Mouse (Mus musculus): ENCODE measurements at regions not wholly inside any gene's neighbourhood (a gene's known extent, or its start where the extent isn't known, plus 50 kb on each side); places are given as distances from the start of the nearest gene placed in this dataset.
"Not testable (repeated sequence)": the region's sequence is repeated elsewhere in the genome, so short reads cannot be mapped to it uniquely, and the experiment has no call there.

DNA sequence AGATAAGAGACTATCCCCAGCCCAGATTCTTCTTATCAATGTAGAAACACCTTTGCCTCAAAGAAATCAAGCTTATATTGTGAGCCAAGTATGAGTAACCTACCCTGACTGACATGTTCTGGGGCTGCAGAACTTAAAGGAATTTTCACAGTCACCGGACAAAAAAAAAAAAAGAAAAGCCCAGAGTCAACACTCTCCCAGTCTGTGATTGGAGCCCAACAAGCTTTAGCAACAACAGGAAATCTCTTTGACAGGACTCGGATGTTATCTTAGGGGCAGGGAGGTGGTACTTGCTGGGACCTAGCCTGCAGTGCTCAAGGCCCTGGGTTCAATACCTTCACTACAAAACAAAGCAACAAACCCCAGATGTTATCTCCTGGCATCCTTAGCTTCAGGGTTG is 114.2 kb downstream of the Nectin1 start:
- no peak for DNase-seq (ENCODE audit: low spot score in 2 of 2)

DNA sequence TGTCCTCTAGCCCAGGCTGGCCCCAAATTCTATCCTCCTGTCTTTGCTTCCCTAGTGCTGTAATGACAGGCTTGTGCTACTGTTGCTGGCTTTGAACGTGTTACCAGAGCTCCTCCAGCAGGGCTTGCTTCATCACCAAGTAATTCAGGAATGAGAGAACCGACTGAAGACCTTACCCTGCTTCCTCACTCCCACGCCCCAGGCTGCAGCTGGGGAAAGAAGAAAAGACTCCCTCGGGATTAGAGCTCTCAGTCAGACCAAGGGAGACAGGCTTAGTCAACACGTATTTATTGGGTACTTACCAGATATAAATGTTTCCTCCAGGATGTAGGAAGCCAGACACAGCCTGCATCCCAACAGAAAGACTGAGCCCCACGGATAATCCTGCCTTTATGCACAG is 115.0 kb downstream of the Nectin1 start:
- DNase-seq (ENCODE audit: low spot score in 2 of 2), result no peak

DNA sequence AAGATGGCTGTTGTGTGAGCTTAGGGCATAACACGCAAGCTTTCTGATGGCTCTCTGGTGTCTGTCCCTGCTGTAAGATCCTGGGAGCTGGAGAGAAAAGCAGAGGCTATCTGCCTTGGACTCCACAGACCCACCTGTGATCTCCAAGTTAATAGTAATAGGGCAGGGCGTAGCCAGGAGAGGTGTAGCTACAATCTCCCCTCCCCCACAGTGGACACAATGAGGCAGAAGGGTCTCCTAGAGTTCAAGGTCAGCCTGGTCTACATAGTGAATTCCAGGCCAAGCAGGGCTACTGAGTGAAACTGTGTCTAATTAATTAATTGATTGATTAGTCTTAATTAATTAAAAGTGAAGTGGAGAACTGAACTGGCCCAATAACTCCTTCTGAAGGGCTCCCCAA is 116.5 kb downstream of the Nectin1 start:
- DNase-seq (ENCODE audit: low spot score in 2 of 2), result no peak

DNA sequence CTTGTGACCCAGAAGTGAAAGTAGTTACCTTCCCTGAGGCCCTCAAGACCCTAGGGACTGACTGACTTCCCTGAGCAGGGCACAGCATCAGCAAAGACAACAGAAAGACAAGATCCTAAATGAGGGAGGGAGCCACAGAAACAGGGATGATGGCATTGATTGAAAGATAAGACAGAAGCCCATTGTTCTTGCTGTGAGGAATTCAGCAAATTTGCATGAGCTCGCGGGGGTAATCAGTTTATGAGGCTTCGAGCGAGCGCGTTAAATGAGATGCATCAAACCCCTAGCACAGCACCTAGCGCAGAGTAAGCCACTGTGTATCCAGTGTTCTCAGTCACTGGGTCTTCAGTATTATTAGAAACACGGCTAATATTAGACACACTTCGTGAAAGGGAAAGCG is 117.6 kb downstream of the Nectin1 start:
- DNase-seq (ENCODE audit: low spot score in 2 of 2), result no peak

DNA sequence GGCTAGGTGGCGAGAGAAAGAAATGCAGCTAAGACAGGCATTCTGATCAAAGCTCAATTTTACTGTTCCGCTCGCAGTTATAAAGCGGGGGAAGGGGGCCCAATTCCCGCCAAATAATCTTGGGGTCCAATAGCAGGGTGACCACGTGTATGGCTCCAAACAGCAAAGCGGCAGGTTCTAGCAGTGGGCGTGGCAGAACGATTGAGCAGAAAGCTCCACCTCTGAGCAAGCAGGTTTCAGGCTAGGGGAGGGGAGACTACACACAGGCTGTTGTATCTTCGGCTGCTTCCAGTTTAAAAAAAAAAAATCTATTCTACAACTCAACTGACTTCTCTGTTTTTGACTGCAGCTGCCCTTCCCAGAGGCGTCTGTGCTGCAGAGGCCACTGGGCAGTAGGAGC is 118.2 kb downstream of the Nectin1 start:
- not testable (repeated sequence) for DNase-seq (ENCODE audit: low spot score in 2 of 2)

DNA sequence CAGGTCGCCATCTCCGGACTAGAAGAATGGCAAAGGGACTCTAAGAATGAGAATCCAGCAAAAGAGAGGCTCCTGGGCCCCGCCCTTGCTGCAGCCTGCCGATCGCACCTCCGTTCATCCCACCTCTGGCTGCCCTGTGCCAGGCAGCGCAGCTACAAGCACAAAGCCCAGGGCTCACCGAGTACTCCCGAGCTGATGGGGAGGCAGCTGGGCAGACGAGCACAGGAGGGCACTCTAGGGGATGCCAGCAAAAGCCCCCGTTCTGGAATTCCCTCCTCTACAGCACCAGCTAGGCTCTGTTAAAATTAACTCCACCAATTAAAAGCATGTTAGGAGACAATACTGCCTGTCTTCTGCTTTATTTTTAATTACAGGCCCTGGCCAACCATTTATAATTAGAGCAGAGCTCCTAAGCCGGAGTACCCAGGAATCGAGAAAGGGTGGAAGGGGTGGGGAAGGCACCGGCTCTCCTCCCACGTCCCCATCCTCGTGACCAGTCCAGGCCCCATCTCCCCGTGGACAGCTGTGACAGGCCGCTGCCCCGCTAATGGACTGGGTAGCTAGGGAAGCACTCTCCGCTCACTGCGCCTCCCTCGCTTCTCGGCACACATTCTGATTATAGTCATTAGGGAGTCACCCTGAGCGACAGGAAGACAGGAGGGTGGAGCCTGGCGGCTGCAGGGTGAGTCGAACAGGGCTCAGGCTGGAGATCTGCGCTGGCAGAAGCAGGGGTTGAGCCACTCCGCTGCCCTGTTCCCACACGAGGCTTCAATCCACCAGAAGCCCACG is 120.0 kb downstream of the Nectin1 start:
- no peak for DNase-seq (ENCODE audit: low spot score in 2 of 2)

DNA sequence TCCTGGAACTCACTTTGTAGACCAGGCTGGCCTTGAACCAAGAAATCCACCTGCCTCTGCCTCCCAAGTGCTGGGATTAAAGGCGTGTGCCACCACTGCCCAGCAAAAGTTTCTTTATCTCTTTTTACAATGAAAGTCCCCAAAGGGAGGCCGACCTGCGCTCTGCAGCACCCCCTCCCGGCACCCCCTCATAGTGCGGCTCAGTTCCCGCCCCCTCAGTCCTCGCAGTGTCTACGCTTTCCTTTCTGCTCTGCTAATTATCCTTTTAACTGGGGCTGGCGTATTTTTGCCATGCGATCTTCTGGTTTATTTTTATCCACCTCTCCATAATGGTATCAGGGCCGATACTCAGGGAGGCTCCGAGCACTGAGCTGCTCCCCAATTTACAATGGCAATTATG is 123.0 kb downstream of the Nectin1 start:
- DNase-seq (ENCODE audit: low spot score in 2 of 2), result no peak

DNA sequence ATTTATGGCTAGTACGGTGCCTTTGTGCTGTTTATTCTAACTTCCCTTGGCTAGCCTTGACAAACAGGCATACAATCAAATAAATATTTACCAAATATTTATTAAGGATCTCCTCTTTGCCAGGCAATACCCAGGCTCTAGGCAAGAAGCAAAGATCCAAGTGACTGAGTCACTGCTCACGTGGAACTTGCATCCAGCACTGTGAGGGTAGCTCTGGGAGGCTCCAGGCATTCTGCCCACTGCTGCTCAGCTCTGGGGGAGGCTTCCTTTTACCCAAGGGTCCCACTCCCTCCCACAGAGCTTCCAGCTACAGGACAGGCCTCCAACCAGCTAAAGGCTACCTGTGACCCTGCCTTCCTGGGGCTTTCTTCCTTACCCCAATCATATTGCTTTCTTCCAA is 130.1 kb downstream of the Nectin1 start:
- no peak for DNase-seq (ENCODE audit: low spot score in 2 of 2)

DNA sequence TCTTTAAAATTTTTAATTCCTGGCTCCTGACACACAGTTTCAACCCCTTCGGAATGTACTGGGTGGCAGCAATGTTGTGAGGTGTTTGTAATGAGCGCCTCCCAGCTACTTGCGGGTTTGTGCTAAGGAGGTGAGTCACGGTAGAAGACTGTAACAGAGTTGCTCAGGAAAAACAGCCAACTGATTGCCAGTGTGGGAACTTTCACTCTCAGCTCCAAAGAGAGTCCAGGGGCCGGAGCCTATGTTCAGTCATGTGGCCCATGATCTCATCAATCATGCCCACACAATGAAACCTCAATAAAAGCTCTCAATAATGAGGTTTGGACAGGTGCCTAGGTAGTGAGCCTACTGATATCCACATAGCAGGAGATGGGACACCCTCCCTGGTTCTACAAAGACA is 130.5 kb downstream of the Nectin1 start:
- DNase-seq (ENCODE audit: low spot score in 2 of 2), result no peak

DNA sequence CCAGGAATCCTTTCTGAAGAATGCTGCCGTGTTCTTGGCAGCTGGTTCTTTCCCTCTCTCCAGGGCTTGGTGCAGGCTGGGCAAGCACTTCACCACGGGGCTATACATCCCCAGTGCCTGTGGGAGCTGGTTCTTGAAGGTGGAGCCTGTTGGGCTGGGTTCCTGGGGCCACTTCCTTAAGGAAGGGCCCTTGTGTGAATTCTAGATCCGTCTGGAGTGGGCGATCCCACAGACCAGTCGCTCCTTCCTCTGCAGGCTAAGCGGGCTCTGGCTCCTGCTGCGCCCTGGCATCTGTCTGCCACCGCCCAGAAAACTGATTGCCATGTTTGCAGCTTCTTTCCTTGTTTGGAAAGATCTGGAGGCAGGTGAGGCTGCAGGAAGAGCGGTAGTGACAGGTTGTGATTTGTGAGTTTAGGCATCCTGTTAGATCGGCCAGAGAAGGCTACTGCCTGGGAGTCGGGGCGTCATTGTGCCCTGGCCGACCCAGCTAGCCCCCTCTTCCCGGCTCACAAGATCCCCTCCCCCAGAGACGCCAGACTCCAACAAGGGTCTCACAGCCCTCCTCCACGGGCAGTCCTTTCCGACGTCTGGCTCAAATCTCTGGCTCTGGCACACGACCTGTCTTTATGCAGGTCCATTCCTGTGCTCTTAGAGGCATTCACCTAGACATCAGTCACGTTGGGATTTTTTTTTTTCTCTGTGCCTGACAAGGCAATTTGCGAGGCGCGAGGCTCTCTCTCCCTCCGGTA is 135.6 kb downstream of the Nectin1 start:
- no peak for DNase-seq (ENCODE audit: low spot score in 2 of 2)

DNA sequence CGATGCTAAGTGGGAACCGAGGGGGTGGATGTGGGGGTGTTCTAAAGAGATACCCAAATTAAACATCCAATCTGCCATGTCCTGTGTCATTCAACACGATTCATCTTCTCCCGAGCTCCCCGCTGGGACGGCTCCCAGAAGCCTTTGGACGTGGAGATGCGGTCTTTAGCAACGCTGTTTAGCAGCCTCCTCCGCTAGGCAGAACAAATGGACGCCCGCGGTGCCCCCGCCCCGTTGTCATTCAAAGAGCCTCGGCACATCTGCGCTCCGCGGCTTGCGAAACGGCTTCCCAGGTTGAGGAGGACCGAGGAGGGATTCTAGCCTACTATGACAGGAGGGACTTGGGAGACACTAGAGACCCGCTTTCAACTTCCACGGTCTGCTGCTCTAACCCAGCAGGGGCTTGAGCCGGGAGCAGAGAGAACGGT is 136.2 kb downstream of the Nectin1 start:
- DNase-seq (ENCODE audit: low spot score in 2 of 2), result no peak

DNA sequence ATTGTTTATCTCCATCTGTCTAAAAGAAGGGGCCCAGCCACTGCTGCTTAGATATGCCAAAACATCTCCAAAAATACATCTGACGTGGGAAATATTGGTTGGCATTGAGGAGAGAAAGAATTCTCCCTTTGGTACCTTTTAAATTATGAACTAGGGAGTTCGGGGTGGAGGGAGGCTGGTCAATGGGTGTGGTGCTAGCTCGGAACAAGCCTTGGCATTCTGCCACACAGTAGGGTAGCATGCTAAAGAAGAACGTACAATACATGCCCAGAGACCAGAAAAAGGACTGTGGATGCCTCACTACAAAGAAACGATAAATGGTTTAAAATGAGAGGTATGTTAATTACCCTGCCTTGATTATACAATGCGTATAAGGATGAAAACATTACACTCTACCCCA is 149.3 kb downstream of the Nectin1 start:
- DNase-seq (ENCODE audit: low spot score in 2 of 2), result no peak

DNA sequence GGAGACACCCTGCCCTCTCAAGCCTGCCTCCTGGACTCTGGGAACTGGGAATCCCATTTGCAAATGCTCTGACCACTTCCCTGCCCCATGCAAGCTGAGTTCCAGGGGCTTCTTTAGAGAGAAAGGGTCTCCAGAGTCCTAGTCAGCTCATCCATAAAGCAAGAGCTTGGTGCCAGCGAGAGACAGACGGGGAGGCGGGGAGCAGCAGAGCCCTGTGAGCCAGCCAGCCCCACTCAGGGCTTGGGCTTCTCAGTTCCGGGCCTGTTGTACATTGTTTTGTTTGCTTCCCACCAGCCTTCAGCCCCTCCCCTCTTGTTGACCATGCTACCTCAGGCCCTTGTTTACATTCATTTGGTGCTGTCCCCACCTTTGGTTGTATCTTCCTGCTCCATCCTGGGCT is 143.9 kb upstream of the Thy1 start:
- DNase-seq (ENCODE audit: low spot score in 2 of 2), result no peak

DNA sequence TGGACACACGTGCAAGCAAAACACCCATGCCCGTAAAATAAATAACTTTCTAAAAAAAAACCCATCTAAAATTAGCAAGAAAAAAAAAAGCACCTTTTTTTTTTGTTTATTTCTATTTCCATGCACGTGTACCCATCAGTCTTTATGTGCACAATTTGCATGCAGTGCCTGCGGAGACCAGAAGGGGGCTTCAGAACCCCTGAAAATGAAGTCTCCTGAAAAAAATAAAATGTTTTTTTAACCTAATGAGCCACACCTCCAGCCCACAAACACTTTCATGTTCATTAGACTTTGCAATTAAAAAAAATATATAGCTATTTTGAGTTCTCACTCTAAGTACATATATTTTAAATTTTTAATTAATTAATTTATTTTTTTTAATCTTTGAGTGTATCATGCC is 134.9 kb upstream of the Thy1 start:
- DNase-seq (ENCODE audit: low spot score in 2 of 2), result no peak

DNA sequence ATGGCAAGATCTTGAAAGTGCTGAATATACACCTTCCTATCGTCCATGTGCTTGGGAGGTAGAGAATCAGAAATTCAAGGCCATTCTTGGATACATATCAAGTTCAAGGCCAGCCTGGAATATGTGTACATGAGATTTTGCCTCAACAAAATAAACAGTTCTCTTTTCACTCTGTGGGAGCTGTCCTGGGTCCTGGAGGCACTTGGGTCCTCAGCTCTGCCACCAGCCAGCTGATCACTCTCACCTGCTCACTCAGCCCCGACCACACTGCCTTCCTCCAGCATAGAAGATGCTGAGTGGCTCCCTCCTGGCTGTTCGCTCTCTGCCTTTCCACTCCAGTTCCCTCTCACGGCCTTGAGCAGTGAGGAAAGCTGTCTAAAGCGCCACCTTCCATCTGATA is 128.2 kb upstream of the Thy1 start:
- DNase-seq (ENCODE audit: low spot score in 2 of 2), result no peak

DNA sequence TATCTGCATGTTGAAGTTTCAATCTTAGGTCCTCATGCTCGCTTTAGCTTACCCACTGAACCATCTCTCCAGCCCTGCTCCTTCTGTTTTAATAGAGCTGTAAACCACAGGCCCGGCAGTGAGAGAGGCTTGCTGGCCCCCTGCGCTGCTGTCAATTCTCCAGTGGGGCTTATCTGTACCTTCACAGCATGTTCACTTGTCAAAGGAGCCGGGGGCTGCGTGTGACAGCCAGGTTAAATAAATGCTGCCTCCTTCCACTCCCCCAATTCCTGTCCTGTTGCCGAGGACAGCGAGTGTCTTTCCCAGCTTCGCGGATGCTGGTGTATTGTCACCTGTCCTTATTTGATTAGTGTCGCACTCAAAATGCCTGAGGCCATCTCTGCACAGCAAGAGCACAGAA is 125.7 kb upstream of the Thy1 start:
- DNase-seq (ENCODE audit: low spot score in 2 of 2), result no peak

DNA sequence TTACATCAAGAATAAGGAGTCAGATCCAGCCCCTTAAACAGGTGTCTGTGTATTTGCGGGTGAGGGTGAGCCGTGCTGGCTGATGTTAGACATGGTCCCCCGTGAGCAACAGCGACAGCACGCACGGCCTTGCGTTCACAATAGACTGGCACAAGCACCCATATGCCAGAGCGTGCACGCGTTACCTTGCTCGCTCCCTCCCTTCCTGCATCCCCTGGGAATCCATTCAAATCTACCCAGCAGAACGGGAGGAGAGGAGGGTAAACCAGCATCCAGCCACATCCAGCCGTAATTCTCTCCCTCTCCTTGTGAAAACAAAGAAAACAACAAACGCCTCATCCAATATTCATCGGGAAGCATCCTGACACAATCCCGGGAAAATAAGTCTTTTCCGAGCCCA is 124.2 kb upstream of the Thy1 start:
- DNase-seq (ENCODE audit: low spot score in 2 of 2), result no peak

DNA sequence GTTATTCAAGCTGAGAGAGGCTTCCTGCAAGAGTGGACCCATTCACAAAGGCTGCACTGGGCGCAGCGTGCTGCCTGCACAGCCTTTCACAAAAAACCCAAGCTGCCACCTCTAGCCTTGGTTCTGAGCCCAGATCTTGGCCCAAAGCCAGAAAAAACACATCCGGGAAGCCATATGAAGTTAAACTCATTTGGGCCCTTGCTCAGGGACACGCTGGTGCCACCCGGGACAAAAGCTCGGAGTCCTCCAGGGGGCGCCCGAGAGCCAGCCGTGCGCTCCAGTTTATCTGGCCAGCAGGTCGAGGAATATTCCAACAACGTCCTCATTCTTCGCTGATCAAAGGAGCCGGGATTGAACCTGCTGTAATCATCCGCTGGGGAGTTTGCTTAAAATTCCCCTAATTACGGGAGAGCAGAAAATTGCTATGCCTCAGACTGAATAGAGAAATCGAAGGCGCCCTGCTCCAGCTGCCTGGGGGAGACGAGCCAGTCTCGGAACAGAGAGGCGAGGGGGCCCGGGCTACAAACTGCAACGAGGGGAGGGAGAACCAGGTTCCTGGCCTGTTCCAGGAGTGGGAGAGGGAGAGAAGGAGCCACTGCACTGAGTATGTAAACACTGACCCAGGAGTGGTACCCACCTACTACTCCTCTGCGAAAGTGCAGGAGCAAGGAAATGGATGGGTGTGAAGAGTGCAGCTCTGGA is 123.0 kb upstream of the Thy1 start:
- DNase-seq (ENCODE audit: low spot score in 2 of 2), result peak; percentile 37 to 73

DNA sequence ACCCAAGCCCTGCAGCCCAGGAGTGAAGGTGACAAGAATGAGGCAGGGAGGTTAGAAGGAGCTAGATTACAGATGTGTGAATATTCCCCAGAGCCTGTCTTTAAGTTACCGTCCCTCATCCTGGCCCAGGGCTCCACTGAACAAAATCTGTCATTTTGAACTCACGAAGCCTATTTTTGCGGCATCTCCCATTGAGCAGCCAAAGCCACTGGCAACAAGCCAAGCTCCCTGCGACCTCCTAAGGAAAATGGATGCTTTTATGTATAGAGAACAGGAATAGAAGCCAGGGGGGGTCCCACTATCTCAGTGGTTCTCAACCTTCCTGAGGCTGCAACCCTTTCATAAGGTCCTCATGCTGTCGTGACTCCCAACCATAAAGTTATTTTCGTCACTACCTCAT is 121.0 kb upstream of the Thy1 start:
- no peak for DNase-seq (ENCODE audit: low spot score in 2 of 2)

DNA sequence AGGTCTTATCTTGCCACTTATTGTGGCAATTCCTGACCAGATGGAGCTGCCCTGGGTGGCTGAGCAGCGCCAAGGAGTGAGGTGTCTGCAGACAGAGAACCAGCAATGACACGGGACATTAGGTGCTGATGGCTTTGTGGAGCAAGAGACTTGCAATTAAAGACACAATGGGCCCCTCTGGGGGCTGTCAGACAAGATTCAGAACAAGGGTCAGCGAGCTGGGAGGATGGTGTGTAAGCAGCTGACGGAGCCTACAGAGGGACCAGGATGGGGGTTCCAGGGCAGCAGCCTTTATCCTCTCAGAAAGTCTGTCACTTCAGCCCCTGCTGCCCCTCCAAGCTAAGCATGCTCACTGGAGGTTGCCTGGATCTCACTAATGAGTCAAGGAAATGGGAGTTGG is 120.1 kb upstream of the Thy1 start:
- no peak for DNase-seq (ENCODE audit: low spot score in 2 of 2)

DNA sequence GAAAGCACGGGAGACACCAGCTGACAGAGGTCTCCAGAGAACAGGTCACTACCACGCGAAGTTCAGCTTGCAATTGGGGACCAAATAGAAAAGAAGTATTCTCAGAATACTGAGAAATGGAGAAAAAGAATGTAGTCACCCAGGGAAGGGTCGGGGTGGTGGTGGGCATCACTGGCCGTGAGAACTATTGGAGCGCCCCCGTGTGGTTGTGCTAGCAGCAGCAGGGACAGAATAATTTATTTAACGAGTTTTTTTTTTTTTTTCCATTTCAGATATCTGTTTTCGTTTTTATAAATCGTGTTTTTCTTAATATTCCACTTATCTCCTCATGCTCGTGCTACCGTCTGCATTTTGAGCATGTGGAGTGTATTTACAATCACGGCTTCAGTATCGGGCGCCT is 118.4 kb upstream of the Thy1 start:
- peak in 1 of 2 experiments; percentile 29 for DNase-seq (ENCODE audit: low spot score in 2 of 2)

DNA sequence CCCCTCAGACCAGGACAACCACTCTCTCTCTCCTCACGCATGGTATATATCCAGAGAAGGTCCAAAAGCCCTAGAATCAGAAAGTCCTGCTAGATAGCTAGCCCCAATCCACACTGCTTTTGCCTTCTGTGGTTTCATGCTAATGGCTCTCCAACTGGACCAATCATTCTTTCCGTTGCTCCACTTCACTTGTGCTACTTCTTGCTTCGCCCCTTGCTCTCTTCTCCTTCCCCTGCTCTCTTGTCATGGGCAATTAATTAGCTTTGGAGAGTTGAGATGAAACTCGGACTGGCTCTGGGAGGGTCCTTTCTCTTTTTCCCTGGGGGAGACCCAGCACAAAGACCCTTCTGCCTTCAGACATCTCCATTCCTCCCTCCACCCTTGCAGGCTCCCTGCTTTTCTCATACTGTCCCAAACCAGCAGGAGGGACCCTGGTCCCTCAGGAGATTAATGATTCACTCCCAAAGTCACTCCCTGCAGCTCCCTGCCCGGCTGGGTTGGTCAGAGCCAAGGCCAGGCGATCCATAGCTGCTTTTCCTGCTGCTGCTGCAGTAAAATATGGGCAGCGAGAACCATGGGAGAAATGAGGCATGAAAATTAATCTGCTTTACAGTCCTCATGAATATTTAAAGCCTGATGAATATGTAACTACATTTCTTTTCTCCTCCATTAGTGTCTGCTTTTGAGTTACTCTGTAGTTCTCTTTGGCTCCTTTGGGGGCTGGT is 113.7 kb upstream of the Thy1 start:
- DNase-seq (ENCODE audit: low spot score in 2 of 2), result no peak
